Mouse (Mus musculus) frontal cortex, postnatal 10 days (tissue): ENCODE measurements around the gene Nek8.
A peak's percentile ranks its signal among the peaks of the same experiment; 100 is the strongest.

ENCODE experiments used
- DNase-seq, 2 experiments: peaks; one replicate each; pipeline ENCODE4 v3.0.0; 2022; ENCODE audit warnings: low spot score in 2 of 2, mixed read lengths in 1 of 2

Gene Nek8

GRCm38 (mm10) chr11:78183884-78184514 lies 7.5 kb upstream of the Nek8 start:
- no peak for DNase-seq

GRCm38 (mm10) chr11:78182961-78183844 lies 6.7 kb upstream of the Nek8 start, which contains the start of gene Rpl23a:
Gene Rpl23a, minus strand, starts transcription at chr11:78183584.
- DNase-seq: peak; percentile 80 to 81

- DNase-seq: no peak
These were observed 6.0 kb upstream of the Nek8 start for GRCm38 (mm10) chr11:78182450-78182849.

- DNase-seq: no peak
These were observed 5.4 kb upstream of the Nek8 start for GRCm38 (mm10) chr11:78181830-78182357.

- DNase-seq: no peak
These were observed 3.7 kb upstream of the Nek8 start for GRCm38 (mm10) chr11:78180081-78180761.

DNA sequence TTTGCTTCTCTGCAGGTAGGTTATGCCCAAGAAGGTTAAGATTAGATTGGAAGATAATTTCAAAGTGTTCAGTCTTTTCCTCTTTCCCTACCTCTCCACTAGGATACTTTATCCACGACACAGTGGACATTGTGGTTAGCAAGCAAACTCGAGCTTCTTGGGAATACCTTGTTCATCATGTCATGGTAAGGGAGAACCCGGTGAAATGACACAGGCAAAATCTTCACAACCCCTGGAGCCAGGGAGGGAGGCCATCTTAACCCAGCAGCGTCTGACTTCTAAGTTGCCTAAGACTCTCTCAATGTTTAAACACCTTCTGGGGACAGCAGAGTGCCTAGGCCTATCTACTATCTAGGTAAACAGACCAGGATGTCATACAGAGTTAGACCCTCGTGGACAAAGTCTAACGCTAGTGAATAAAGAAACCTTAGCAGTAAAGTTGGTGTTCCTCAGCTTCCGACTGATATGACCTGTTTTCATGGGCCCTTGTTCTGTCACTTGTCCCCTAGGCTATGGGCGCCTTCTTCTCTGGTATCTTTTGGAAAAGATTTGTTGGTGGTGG lies 3.0 kb upstream of the Nek8 start:
- no peak for DNase-seq

DNA sequence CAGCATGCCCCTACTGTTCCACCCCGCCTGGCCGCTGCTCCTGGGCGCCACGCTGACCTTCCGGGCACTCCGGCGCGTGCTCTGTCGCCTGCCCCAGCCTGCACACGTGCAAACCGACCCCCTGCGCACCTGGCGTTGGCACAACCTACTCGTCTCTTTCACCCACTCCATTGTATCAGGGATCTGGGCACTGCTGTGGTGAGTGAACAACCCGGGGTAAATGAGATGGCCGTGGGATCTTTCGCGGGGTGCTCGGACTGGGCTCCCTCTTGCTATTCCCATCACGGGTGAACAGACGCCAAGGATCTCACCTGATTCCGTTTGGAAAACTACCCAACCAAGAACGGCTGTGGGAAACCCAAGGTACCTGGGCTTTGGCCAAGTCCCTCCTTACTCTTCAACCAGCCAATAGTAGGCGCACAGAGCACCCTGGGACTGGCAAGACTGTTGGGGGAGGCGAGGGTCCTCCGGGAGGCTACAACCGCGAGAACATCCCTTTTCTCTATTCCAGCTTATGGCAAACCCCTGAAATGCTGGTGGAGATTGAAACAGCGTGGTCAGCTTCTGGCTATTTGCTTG lies 2.5 kb upstream of the Nek8 start:
- peak in 1 of 2 experiments; percentile 68 for DNase-seq

- peak; percentile 88 to 92 for DNase-seq
These were observed 1.7 kb upstream of the Nek8 start for GRCm38 (mm10) chr11:78177903-78178858.

DNA sequence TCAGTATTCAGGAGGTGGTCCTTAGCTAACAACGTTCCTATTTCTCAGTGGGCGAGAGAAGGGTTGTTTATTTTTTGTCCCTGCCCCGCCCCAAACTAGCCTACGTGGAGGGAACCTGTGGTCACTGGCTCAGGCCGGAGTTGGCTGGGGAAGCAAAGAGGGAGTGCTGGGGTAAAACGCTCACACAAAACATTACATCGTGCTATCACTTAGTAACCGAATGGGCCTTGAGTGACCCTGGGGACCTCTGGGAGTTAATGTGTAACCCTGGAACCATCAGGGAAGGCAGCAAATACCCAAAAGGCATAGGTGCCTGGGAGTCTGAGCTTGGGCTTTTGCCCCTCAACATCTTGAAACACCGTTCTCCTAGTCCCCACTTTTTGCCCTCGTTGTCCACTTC lies 962 bp upstream of the Nek8 start:
- no peak for DNase-seq

DNA sequence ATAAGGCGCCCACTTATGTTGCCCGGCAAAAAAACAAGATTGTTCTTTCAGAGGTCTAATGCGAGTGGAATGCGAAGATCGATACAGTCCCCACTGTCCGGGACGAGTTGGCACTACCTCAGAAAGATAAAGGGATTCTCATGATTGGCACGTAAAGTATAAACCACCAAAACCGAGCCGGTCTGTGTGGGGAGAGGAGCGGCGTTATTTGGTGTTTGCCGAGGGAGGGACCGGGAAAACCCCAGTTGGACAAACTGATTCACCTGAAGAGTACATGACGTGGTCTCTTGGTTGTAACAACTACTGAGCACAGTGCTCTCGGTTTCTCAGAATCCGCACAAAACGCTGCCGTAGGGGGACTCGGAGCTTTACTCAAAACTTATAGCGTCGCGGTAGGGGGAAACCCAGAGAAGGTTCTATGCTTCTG lies 443 bp upstream of the Nek8 start:
- DNase-seq: no peak

GRCm38 (mm10) chr11:78175771-78176401 lies 589 bp downstream of the Nek8 start:
- DNase-seq: no peak

DNA sequence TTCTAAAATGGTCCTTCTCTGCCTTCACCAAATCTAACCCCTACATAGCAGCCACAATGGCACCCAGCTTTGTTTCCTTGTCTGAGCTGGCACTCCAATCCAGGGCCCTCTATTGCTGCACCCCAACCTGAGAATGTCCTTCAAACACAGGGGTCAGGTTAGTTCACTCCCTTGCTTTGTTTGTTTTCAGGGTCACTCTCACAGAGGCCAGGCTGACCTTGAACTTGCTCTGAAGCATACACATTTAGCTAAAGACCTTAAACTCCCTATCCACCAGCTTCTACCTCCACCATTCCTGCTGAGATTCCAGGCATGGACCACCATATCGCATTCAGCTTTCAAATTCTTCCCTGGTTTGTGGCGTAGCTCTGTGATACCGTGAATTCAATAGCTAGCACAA lies 2.0 kb downstream of the Nek8 start:
- DNase-seq: no peak

DNA sequence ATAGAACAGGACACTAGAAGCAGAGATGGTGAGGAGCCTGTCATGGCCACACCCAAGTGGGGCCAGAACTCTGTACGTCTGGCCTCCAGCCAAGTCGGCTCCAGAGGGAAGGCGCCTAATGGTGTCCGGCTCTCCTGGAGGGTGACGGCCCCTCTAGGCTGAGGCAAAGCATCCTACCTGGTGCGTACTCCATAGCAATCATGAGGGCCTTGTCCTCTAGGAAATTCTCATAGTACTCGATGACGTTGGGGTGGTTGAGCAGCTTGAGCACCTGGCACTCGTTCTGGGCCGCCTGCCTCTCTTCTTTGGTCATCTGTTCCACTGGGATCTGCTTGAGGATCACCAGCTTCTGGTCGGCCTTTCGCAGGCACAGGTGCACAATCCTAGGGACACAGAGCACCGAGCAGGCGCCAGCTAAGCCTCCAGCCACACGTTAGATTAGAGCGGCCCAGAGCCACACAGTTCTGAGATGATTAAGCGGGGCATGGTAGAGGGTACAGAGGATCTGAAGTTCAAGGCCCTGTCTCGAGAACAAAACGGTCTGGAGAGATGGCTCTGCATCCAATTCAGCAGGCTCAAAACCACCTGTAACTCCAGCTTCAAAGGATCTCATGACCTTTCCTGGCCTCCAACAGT lies 3.6 kb downstream of the Nek8 start:
- no peak for DNase-seq

DNA sequence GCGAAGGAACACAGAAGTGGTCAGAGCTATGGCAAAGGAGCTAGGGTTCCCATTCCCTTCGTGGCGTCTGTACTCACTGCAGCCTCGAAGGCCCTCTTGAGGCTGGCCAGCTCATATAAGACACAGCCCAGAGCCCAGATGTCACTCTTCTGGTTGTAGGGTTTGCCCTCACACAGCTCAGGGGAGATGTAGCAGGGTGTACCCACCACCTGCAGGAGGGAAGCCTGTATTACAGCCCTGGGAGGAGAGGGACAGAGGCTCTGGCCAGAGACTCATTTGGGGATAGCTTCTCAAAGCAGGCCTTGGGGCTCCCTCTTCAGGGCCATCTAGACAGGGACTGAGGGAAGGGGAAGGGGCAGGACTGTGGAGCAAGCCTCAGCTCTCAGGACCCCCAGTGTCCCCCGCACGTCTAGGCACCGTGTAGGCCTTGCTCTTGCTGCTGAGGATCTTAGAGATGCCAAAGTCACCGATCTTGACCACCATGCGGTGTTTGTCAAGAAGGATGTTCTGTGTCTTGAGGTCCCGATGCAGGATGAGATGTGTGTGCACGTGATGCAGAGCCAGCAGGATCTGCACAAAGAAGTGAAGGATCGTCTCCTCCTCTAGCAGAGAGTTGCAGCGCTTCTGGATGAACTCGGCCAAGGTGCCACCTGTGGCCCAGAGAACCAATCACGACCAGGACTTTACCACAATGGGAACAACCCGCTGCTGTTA lies 4.3 kb downstream of the Nek8 start:
- no peak for DNase-seq

GRCm38 (mm10) chr11:78171328-78171727 lies 5.1 kb downstream of the Nek8 start:
- DNase-seq: no peak

- no peak for DNase-seq
These were observed 6.2 kb downstream of the Nek8 start for GRCm38 (mm10) chr11:78170306-78170705.

GRCm38 (mm10) chr11:78168541-78169468 lies 7.7 kb downstream of the Nek8 start:
- no peak for DNase-seq
